Mouse (Mus musculus) bone marrow macrophage, adult 2 months (primary cell): ENCODE results near the gene Ppp1r9b.

Experiments
- CTCF ChIP-seq: IDR thresholded peaks from 2 replicates; pipeline ENCODE4 v1.5.1; 2012; ENCODE audit warnings: low read depth, mild to moderate bottlenecking, low read length, moderate library complexity
- POLR2A ChIP-seq: IDR thresholded peaks from 2 replicates; pipeline ENCODE4 v1.6.1; 2012; ENCODE audit warnings: mild to moderate bottlenecking, low read depth, low read length, borderline replicate concordance

GRCm38 (mm10) chr11:95027850-95028470 is 37.1 kb downstream of the Ppp1r9b start:
- TF ChIP-seq CTCF: no peak
- no peak for TF ChIP-seq POLR2A
